Mouse (Mus musculus) adrenal gland, adult 8-10 months (tissue): ENCODE results near the gene Bex4. TPM values are rescaled to one million over a fixed set of nuclear protein-coding genes. Genes with fewer than 3 reads are reported as not detected.

ENCODE experiments used
- DNase-seq: peaks from one replicate; pipeline ENCODE4 v3.0.0; 2022
- microRNA-seq, 2 experiments: library from miRNA; unstranded; fragments of <30 nt; microRNA quantifications; one replicate each; pipeline ENCODE4 v1.2.0; 2022
- total RNA-seq, 4 experiments: library from RNA; stranded (reverse); gene quantifications; 2 replicates each; pipeline ENCODE4 v1.2.4; 2022

Gene Bex4
- total RNA-seq, 4 experiments from 2014 or later, result 4.4 to 7.7 (median 5.5) TPM

DNA sequence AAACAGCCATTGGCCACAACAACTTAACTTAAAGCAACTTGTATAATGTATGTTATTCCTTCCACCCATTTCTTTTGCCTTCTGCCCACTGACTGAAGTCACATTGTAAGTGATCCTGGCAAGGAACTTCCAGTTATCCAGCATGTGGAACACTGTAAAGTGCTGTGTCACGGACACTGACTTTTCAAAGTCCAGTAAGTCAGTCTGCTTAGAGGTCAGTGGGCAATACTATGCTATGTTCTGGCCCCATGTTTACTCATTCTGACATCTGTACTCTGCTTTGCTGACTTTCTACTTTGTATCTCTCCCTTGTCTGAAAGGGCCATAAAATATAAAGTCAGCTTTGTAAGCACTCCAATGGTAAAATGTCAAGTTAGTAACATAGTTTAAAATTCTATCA is 44.3 kb downstream of the Bex4 start:
- DNase-seq, result no peak

Small RNA genes lying within 50 kb of the gene (microRNA-seq; reads per million reads assigned to microRNA genes)
- 0 reads per million in 2 experiments for gene Mir6383

Other genes starting within 250 kb of the Bex4 start
- 10 to 100 TPM; 18.5 to 35.9 (median 27.9) TPM for gene Arxes2, start 145.2 kb upstream of the Bex4 start, total RNA-seq
- gene Arxes1, start 105.6 kb upstream of the Bex4 start, total RNA-seq, result 10 to 100 TPM in 1 of 4 experiments, 1 to 10 TPM in 3; 3.1 to 17.1 (median 5.5) TPM
- 10 to 100 TPM; 26.3 to 37.5 (median 33.4) TPM for gene Bex2, start 70.8 kb upstream of the Bex4 start, total RNA-seq
- not detected for gene Nxf3, start 53.7 kb upstream of the Bex4 start, total RNA-seq
- 10 to 100 TPM; 36.3 to 50.8 (median 48.3) TPM for gene Tceal8, start 33.3 kb downstream of the Bex4 start, total RNA-seq
- gene Tceal5, start 64.9 kb downstream of the Bex4 start, total RNA-seq, result 1 to 10 TPM in 2 of 4 experiments, under 1 TPM in 2; 0.51 to 3.5 (median 1.2) TPM
- not detected for gene Tceal7, start 75.8 kb downstream of the Bex4 start, total RNA-seq
- 10 to 100 TPM; 13.8 to 23.9 (median 17.7) TPM for gene Bex1, start 76.5 kb downstream of the Bex4 start, total RNA-seq
- gene Tceal9, start 106.1 kb downstream of the Bex4 start, total RNA-seq, result 100 to 1,000 TPM; 214 to 296 (median 285) TPM
- 100 to 1,000 TPM in 2 of 4 experiments, 10 to 100 TPM in 2; 53.5 to 165 (median 112) TPM for gene Bex3, start 131.3 kb downstream of the Bex4 start, total RNA-seq